Mouse (Mus musculus) intestine, embryonic 14.5 days (tissue): ENCODE data around the gene Hltf. TPM values are rescaled to one million over a fixed set of nuclear protein-coding genes. Genes with fewer than 3 reads are reported as not detected.

Experiments used
- ATAC-seq: fragments of 200-750 bp; cut with Nextera tagmentation; replicated peaks from 2 replicates; pipeline ENCODE4 v1.8.0; 2017; ENCODE audit warnings: low read depth, moderate number of reproducible peaks, moderate TSS enrichment, moderate library complexity; ENCODE audit not compliant: low FRiP score, low TSS enrichment
- DNase-seq: peaks from one replicate; pipeline ENCODE4 v3.0.0-alpha.2; 2018; ENCODE audit warnings: low spot score
- H3K27ac ChIP-seq: fragments of 300-500 bp; sonication (generic); 2 replicates; pipeline ENCODE4 v1.5.1; 2014; ENCODE audit warnings: low read depth, mild to moderate bottlenecking, control low read depth
- H3K27me3 ChIP-seq: fragments of 300-500 bp; sonication (generic); replicated peaks from 2 replicates; pipeline ENCODE4 v1.6.1; 2014; ENCODE audit warnings: low read length, control low read depth; ENCODE audit not compliant: control insufficient read depth, insufficient read depth
- H3K36me3 ChIP-seq: fragments of 300-500 bp; sonication (generic); 2 replicates; pipeline ENCODE4 v1.6.1; 2014; ENCODE audit warnings: low read length, control low read depth; ENCODE audit not compliant: control insufficient read depth, insufficient read depth
- H3K4me1 ChIP-seq: fragments of 300-500 bp; sonication (generic); replicated peaks from 2 replicates; pipeline ENCODE4 v1.6.1; 2014; ENCODE audit warnings: low read length, control low read depth, mixed read lengths; ENCODE audit not compliant: control insufficient read depth, insufficient read depth
- H3K4me2 ChIP-seq: fragments of 300-500 bp; sonication (generic); 2 replicates; pipeline ENCODE4 v1.6.1; 2014; ENCODE audit warnings: low read length
- H3K4me3 ChIP-seq: fragments of 300-500 bp; sonication (generic); 2 replicates; pipeline ENCODE4 v1.5.1; 2014; ENCODE audit warnings: low read depth, low read length, control low read depth, mixed read lengths
- H3K9ac ChIP-seq: fragments of 300-500 bp; sonication (generic); 2 replicates; pipeline ENCODE4 v1.6.1; 2014; ENCODE audit warnings: mild to moderate bottlenecking, low read length
- H3K9me3 ChIP-seq: fragments of 300-500 bp; sonication (generic); 2 replicates; pipeline ENCODE4 v1.6.1; 2016; ENCODE audit warnings: low read length, control low read depth; ENCODE audit not compliant: control insufficient read depth
- WGBS: fragments of 180-500 bp; shearing (Covaris S2); extraction: QIAGEN DNeasy Blood & Tissue Kit; methylation state at CpG from one replicate; pipeline ENCODE4 v1.1.7; 2014; 5-methylcytosine and 5-hydroxymethylcytosine counted together
- polyA plus RNA-seq: library from polyadenylated mRNA; unstranded; fragments of >200 nt; fragmentation: Nextera tagmentation; extraction: Ambion mirVana; gene quantifications from 2 replicates; pipeline ENCODE4 v1.2.1, GENCODE M21; 2014

Hltf gene
- polyA plus RNA-seq, 1 experiment from 2014 or later = 20.6 TPM

- Histone ChIP-seq H3K4me3 (no peak overlapping the region), H3K36me3 (peaks cover 4% of the 10 kb centered on the region; the same call in 1 of the 2 replicates), H3K9me3 (no peaks in the 10 kb centered on the region), H3K9ac (no peak overlapping the region), H3K4me1 (no peaks in the 10 kb centered on the region), H3K27me3 (no peaks in the 10 kb centered on the region), H3K4me2 (no peak overlapping the region), H3K27ac (no peak overlapping the region)
- ATAC-seq (no peak), DNase-seq (no peak)
- WGBS = 83% methylated on average over 1 of the region's 1 CpGs
Measured at GRCm38 (mm10) chr3:20132731-20133130, 75.1 kb downstream of the Hltf start.

GRCm38 (mm10) chr3:20133745-20134144 lies 76.1 kb downstream of the Hltf start:
- H3K27me3 ChIP-seq = no peaks in the 10 kb centered on the region
- H3K36me3 ChIP-seq = peaks cover 6% of the 10 kb centered on the region; the same call in 1 of the 2 replicates
- H3K4me3 ChIP-seq = no peak overlapping the region
- H3K4me2 ChIP-seq = no peak overlapping the region
- H3K4me1 ChIP-seq = no peaks in the 10 kb centered on the region
- ATAC-seq = no peak
- H3K27ac ChIP-seq = no peak overlapping the region
- H3K9ac ChIP-seq = no peak overlapping the region
- WGBS = 72% methylated on average over 1 of the region's 1 CpGs
- H3K9me3 ChIP-seq = no peaks in the 10 kb centered on the region
- no peak for DNase-seq

- Histone ChIP-seq H3K4me1 (no peaks in the 10 kb centered on the region), H3K36me3 (peaks cover 6% of the 10 kb centered on the region; the same call in 1 of the 2 replicates), H3K9me3 (no peaks in the 10 kb centered on the region), H3K4me3 (no peak overlapping the region), H3K4me2 (no peak overlapping the region), H3K27me3 (no peaks in the 10 kb centered on the region), H3K27ac (no peak overlapping the region), H3K9ac (no peak overlapping the region)
- ATAC-seq = no peak
- DNase-seq = no peak
- WGBS = 63% methylated on average over 3 of the region's 3 CpGs
Measured at GRCm38 (mm10) chr3:20134545-20134944, 76.9 kb downstream of the Hltf start.

GRCm38 (mm10) chr3:20136868-20137581 lies 79.4 kb downstream of the Hltf start:
- no peak overlapping the region for H3K4me2 ChIP-seq
- no peak overlapping the region for H3K27ac ChIP-seq
- no peaks in the 10 kb centered on the region for H3K27me3 ChIP-seq
- DNase-seq (no peak), ATAC-seq (no peak)
- WGBS = 91% methylated on average over 9 of the region's 9 CpGs
- 0 out of 2 replicates have a peak, but pooled peaks cover 5% of the 10 kb centered on the region for H3K4me1 ChIP-seq
- peaks cover 6% of the 10 kb centered on the region; the same call in 1 of the 2 replicates for H3K36me3 ChIP-seq
- no peaks in the 10 kb centered on the region for H3K9me3 ChIP-seq
- no peak overlapping the region for H3K4me3 ChIP-seq
- H3K9ac ChIP-seq = no peak overlapping the region

- ATAC-seq (no peak), DNase-seq (no peak)
- Histone ChIP-seq H3K4me1 (0 out of 2 replicates have a peak, but pooled peaks cover 5% of the 10 kb centered on the region), H3K4me3 (no peak overlapping the region), H3K9ac (no peak overlapping the region), H3K27ac (no peak overlapping the region), H3K36me3 (peaks cover 6% of the 10 kb centered on the region; the same call in 1 of the 2 replicates), H3K4me2 (no peak overlapping the region), H3K9me3 (no peaks in the 10 kb centered on the region), H3K27me3 (no peaks in the 10 kb centered on the region)
Measured at GRCm38 (mm10) chr3:20141240-20141639, 83.6 kb downstream of the Hltf start.

- H3K27ac ChIP-seq = no peak overlapping the region
- H3K4me1 ChIP-seq = 0 out of 2 replicates have a peak, but pooled peaks cover 5% of the 10 kb centered on the region
- WGBS = 24% methylated on average over 1 of the region's 1 CpGs
- DNase-seq (no peak), ATAC-seq (peak; percentile 83)
- H3K9me3 ChIP-seq = no peaks in the 10 kb centered on the region
- H3K4me2 ChIP-seq = no peak overlapping the region
- no peaks in the 10 kb centered on the region for H3K27me3 ChIP-seq
- no peak overlapping the region for H3K4me3 ChIP-seq
- H3K36me3 ChIP-seq = peaks cover 6% of the 10 kb centered on the region; the same call in 1 of the 2 replicates
- no peak overlapping the region for H3K9ac ChIP-seq
Measured at GRCm38 (mm10) chr3:20141679-20142078, 84.1 kb downstream of the Hltf start.

GRCm38 (mm10) chr3:20142101-20142500 lies 84.5 kb downstream of the Hltf start:
- WGBS = 85% methylated on average over 2 of the region's 2 CpGs

GRCm38 (mm10) chr3:20142576-20142975 lies 85.0 kb downstream of the Hltf start:
- H3K36me3 ChIP-seq = peaks cover 8% of the 10 kb centered on the region
- 67% methylated on average over 3 of the region's 3 CpGs for WGBS
- no peak overlapping the region for H3K4me3 ChIP-seq
- no peak overlapping the region for H3K4me2 ChIP-seq
- H3K4me1 ChIP-seq = 0 out of 2 replicates have a peak, but pooled peaks cover 5% of the 10 kb centered on the region
- H3K9me3 ChIP-seq = no peaks in the 10 kb centered on the region
- no peak overlapping the region for H3K27ac ChIP-seq
- no peak overlapping the region for H3K9ac ChIP-seq
- no peak for ATAC-seq
- H3K27me3 ChIP-seq = no peaks in the 10 kb centered on the region
- DNase-seq = no peak

More at GRCm38 (mm10) chr3:20142101-20142500, 84.5 kb downstream of the Hltf start:
- ATAC-seq (no peak), DNase-seq (no peak)
- Histone ChIP-seq H3K4me2 (no peak overlapping the region), H3K9me3 (no peaks in the 10 kb centered on the region), H3K27me3 (no peaks in the 10 kb centered on the region), H3K9ac (no peak overlapping the region), H3K4me3 (no peak overlapping the region), H3K27ac (no peak overlapping the region), H3K4me1 (0 out of 2 replicates have a peak, but pooled peaks cover 5% of the 10 kb centered on the region), H3K36me3 (peaks cover 6% of the 10 kb centered on the region; the same call in 1 of the 2 replicates)

GRCm38 (mm10) chr3:20143726-20144125 lies 86.1 kb downstream of the Hltf start:
- H3K4me1 ChIP-seq = 0 out of 2 replicates have a peak, but pooled peaks cover 5% of the 10 kb centered on the region
- peaks cover 14% of the 10 kb centered on the region for H3K36me3 ChIP-seq
- no peak overlapping the region for H3K27ac ChIP-seq
- H3K9me3 ChIP-seq = no peaks in the 10 kb centered on the region
- H3K27me3 ChIP-seq = no peaks in the 10 kb centered on the region
- WGBS = 79% methylated on average over 3 of the region's 3 CpGs
- no peak for DNase-seq
- H3K9ac ChIP-seq = no peak overlapping the region
- H3K4me3 ChIP-seq = no peak overlapping the region
- no peak for ATAC-seq
- H3K4me2 ChIP-seq = no peak overlapping the region
